Mouse (Mus musculus) bone marrow, adult 2 months (tissue): ENCODE results near the gene Hps4. TPM values are rescaled to one million over a fixed set of nuclear protein-coding genes. Genes with fewer than 3 reads are reported as not detected.

ENCODE experiments used
- H3K27ac ChIP-seq: fragments of 200-500 bp; 2 replicates; pipeline ENCODE4 v1.5.1; 2012; ENCODE audit warnings: low read depth, mild to moderate bottlenecking, control low read depth, inconsistent platforms, low read length; ENCODE audit not compliant: control insufficient read depth, poor library complexity, insufficient read depth
- H3K4me1 ChIP-seq: fragments of 200-500 bp; 2 replicates; pipeline ENCODE4 v1.6.1; 2011; ENCODE audit warnings: low read length; ENCODE audit not compliant: control insufficient read depth, insufficient read depth
- H3K4me3 ChIP-seq: fragments of 200-500 bp; replicated peaks from 2 replicates; pipeline ENCODE3; 2011; ENCODE audit warnings: mild to moderate bottlenecking, low read depth, low read length, control low read depth; ENCODE audit not compliant: control insufficient read depth
- CTCF ChIP-seq: fragments of 200-500 bp; IDR thresholded peaks from 2 replicates; pipeline ENCODE4 v1.5.1; 2011; ENCODE audit warnings: low read length, control low read depth; ENCODE audit not compliant: control insufficient read depth, insufficient read depth
- POLR2A ChIP-seq: fragments of 200-500 bp; IDR thresholded peaks from 2 replicates; pipeline ENCODE4 v1.6.1; 2011; ENCODE audit warnings: low read depth, mild to moderate bottlenecking, control low read depth, low read length, borderline replicate concordance; ENCODE audit not compliant: control insufficient read depth
- WGBS: fragments of 180-500 bp; shearing (Covaris S2); methylation state at CpG from one replicate; pipeline ENCODE4 v1.1.7; 2018; 5-methylcytosine and 5-hydroxymethylcytosine counted together
- polyA plus RNA-seq: library from polyadenylated mRNA; stranded (reverse); fragments of >200 nt; gene quantifications from 2 replicates; pipeline ENCODE4 v1.2.4, GENCODE M21; 2011; ENCODE audit warnings: low replicate concordance; ENCODE audit not compliant: missing spikeins, insufficient read depth, insufficient read length

Gene Hps4
- polyA plus RNA-seq, 1 experiment, result 42.4 TPM

DNA sequence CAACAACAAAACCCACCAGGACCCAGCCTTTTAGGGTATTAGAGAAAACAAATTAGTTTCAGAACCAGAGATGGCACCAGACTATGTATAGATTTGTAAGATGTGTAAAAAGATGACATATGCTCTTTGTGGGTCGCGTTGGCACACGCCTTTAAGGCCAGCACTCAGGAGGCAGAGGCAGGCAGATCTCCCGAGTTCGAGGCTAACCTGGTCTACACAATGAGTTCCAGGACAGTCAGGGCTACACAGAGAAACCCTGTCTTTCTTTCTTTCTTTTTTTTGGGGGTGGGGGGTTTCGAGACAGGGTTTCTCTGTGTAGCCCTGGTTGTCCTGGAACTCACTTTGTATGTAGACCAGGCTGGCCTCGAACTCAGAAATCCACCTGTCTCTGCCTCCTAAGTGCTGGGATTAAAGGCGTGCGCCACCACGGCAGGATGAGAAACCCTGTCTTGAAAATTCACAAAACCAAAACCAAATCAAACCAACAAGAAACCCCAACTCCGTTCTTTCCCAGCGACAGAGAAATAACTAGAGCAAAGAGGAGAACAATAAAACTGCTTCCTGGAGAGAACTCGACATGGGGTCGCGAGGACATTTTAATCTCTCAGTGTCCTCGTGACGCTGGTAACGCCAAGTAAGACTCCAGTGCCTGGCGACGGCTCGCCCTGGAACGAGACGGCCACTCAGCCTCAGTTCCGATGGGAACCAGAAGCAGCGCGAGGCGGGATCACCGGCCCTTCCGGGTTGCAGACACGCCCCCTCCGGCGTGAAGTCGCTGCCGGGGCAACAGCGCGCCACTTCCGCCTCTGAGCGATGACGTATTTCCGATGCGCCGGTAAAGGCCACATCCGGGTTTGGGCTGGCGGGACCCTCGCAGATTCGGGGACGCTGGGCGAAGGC is 17.1 kb upstream of the Hps4 start, which contains the start of gene Tfip11:
Tfip11 (plus strand) TSS at position 813 of the 900 bp plus-strand sequence.
- 4% methylated on average over 48 of the region's 48 CpGs for WGBS
- TF ChIP-seq POLR2A, result peak; percentile 84; the same call in 1 of the 2 replicates
- no peak for TF ChIP-seq CTCF
- Histone ChIP-seq H3K4me3 (peak within 1 kb of the TSS; percentile 83), H3K27ac (peak within 1 kb of the TSS; percentile 87), H3K4me1 (peaks cover 1% of the 10 kb centered on the region; the same call in 1 of the 2 replicates)

DNA sequence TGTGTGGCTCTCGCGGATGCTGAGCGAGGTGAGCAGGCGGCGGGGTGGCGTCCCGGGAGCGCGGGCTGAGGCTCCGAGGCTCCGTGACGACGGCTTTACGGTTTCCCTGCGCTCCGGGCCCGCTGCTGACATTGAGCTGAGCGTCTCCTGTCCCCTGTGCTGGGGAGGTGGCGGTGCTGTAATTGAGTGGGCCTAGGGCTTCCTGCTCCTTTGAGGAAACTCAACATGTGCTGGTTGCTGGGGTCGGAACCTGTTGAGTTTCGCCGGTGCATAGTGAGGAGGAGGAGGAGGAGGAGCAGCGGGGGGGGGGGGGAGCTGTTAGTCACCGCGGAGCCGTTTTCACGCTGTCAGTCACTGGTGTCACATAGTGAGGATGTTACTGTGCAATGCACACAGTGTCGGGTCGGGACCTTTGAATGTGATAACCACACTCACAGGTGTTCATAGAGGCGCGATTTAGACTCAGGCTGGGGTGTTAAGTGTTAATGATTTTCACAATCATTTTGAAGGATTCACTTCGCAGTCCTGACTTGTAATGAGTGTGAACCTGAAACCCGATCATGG is 16.4 kb upstream of the Hps4 start:
- WGBS, result 1% methylated on average over 33 of the region's 33 CpGs
- peak overlapping the region; percentile 83 for H3K4me3 ChIP-seq
- H3K27ac ChIP-seq, result peak overlapping the region; percentile 87
- H3K4me1 ChIP-seq, result peaks cover 1% of the 10 kb centered on the region; the same call in 1 of the 2 replicates
- TF ChIP-seq CTCF (no peak), POLR2A (0 out of 2 replicates have a peak, but pooled peaks have one; percentile 1)

- H3K4me3 ChIP-seq, result no peak overlapping the region
- TF ChIP-seq POLR2A (no peak), CTCF (no peak)
- no peak overlapping the region for H3K27ac ChIP-seq
- WGBS, result 92% methylated on average over 15 of the region's 15 CpGs
- peaks cover 1% of the 10 kb centered on the region; the same call in 1 of the 2 replicates for H3K4me1 ChIP-seq
Observed at GRCm38 (mm10) chr5:112327854-112328253, 15.0 kb upstream of the Hps4 start.

GRCm38 (mm10) chr5:112329805-112330564 is 12.9 kb upstream of the Hps4 start:
- peaks cover 1% of the 10 kb centered on the region; the same call in 1 of the 2 replicates for H3K4me1 ChIP-seq
- 91% methylated on average over 14 of the region's 14 CpGs for whole genome bisulfite sequencing
- no peak overlapping the region for H3K4me3 ChIP-seq
- no peak overlapping the region for H3K27ac ChIP-seq
- TF ChIP-seq CTCF, result no peak
- no peak for TF ChIP-seq POLR2A

- Histone ChIP-seq H3K4me1 (no peaks in the 10 kb centered on the region), H3K27ac (no peak overlapping the region), H3K4me3 (no peak overlapping the region)
- peak; percentile 80 for TF ChIP-seq CTCF
- no peak for TF ChIP-seq POLR2A
- WGBS, result 62% methylated on average over 2 of the region's 2 CpGs
Observed at GRCm38 (mm10) chr5:112335473-112335872, 7.4 kb upstream of the Hps4 start.

GRCm38 (mm10) chr5:112337004-112337403 is 5.9 kb upstream of the Hps4 start:
- H3K27ac ChIP-seq, result no peak overlapping the region
- H3K4me3 ChIP-seq, result no peak overlapping the region
- TF ChIP-seq CTCF (no peak), POLR2A (no peak)
- H3K4me1 ChIP-seq, result no peaks in the 10 kb centered on the region; the same call in 1 of the 2 replicates
- 94% methylated on average over 22 of the region's 22 CpGs for WGBS

GRCm38 (mm10) chr5:112339215-112339614 is 3.7 kb upstream of the Hps4 start:
- H3K4me1 ChIP-seq, result no peaks in the 10 kb centered on the region; the same call in 1 of the 2 replicates
- H3K27ac ChIP-seq, result no peak overlapping the region
- TF ChIP-seq POLR2A (no peak), CTCF (no peak)
- 73% methylated on average over 7 of the region's 7 CpGs for WGBS
- no peak overlapping the region for H3K4me3 ChIP-seq
